Mouse (Mus musculus): ENCODE measurements around the gene Gm20388. TPM values are rescaled to one million over a fixed set of nuclear protein-coding genes. Genes with fewer than 3 reads are reported as not detected.

Gm20388 gene
- total and polyA plus RNA-seq, 2 experiments from 2014 or later: 51.3 TPM; not detected in 1

- Histone ChIP-seq H3K4me3 (ENCODE audit: low read depth, low read length) (no peak overlapping the region), H3K27ac (ENCODE audit: low read depth, low read length) (no peak overlapping the region), H3K9me3 (ENCODE audit: low read length) (no peaks in the 10 kb centered on the region), H3K4me2 (ENCODE audit: low read depth) (peak overlapping the region; percentile 81), H3K36me3 (ENCODE audit: insufficient read depth) (0 out of 2 replicates have a peak, but pooled peaks cover 3% of the 10 kb centered on the region), H3K27me3 (ENCODE audit: insufficient read depth, low read length) (no peaks in the 10 kb centered on the region), H3K4me1 (ENCODE audit: insufficient read depth) (peaks cover 40% of the 10 kb centered on the region), H3K9ac (no peak overlapping the region)
- 82% methylated on average over 12 of the region's 12 CpGs for WGBS
- ATAC-seq: no peak
- DNase-seq: no peak
- TF ChIP-seq CTCF (IDR thresholded peaks at IDR 0.05; ENCODE audit: low read depth): no peak
These were observed 1737.0 kb downstream of the Gm20388 start for GRCm38 (mm10) chr8:121647511-121648215.

- TF ChIP-seq CTCF (IDR thresholded peaks at IDR 0.05; ENCODE audit: low read depth): no peak
- ATAC-seq: no peak
- Histone ChIP-seq H3K4me1 (ENCODE audit: insufficient read depth) (peaks cover 36% of the 10 kb centered on the region), H3K4me3 (ENCODE audit: low read depth, low read length) (peak overlapping the region; percentile 19), H3K9ac (peak overlapping the region; percentile 28; the same call in 1 of the 2 replicates), H3K27ac (ENCODE audit: low read depth, low read length) (no peak overlapping the region), H3K9me3 (ENCODE audit: low read length) (no peaks in the 10 kb centered on the region), H3K36me3 (ENCODE audit: insufficient read depth) (0 out of 2 replicates have a peak, but pooled peaks cover 3% of the 10 kb centered on the region), H3K27me3 (ENCODE audit: insufficient read depth, low read length) (no peaks in the 10 kb centered on the region), H3K4me2 (ENCODE audit: low read depth) (peak overlapping the region; percentile 81)
- DNase-seq: no peak
- WGBS: 51% methylated on average over 16 of the region's 16 CpGs
These were observed 1737.8 kb downstream of the Gm20388 start for GRCm38 (mm10) chr8:121648451-121648850.

- DNase-seq (no peak), ATAC-seq (no peak)
- Histone ChIP-seq H3K36me3 (ENCODE audit: insufficient read depth) (0 out of 2 replicates have a peak, but pooled peaks cover 3% of the 10 kb centered on the region), H3K9ac (peak overlapping the region; percentile 86; the same call in 1 of the 2 replicates), H3K4me2 (ENCODE audit: low read depth) (peak overlapping the region; percentile 81), H3K27ac (ENCODE audit: low read depth, low read length) (no peak overlapping the region), H3K27me3 (ENCODE audit: insufficient read depth, low read length) (no peaks in the 10 kb centered on the region), H3K4me3 (ENCODE audit: low read depth, low read length) (peak overlapping the region; percentile 87), H3K9me3 (ENCODE audit: low read length) (no peaks in the 10 kb centered on the region), H3K4me1 (ENCODE audit: insufficient read depth) (peaks cover 39% of the 10 kb centered on the region)
- WGBS: 60% methylated on average over 5 of the region's 5 CpGs
- no peak for TF ChIP-seq CTCF (IDR thresholded peaks at IDR 0.05; ENCODE audit: low read depth)
These were observed 1738.8 kb downstream of the Gm20388 start for GRCm38 (mm10) chr8:121649423-121649822.

GRCm38 (mm10) chr8:121649904-121650303 lies 1739.3 kb downstream of the Gm20388 start:
- H3K36me3 ChIP-seq (ENCODE audit: insufficient read depth): 0 out of 2 replicates have a peak, but pooled peaks cover 3% of the 10 kb centered on the region
- H3K4me3 ChIP-seq (ENCODE audit: low read depth, low read length): peak overlapping the region; percentile 87
- H3K27me3 ChIP-seq (ENCODE audit: insufficient read depth, low read length): no peaks in the 10 kb centered on the region
- no peak for TF ChIP-seq CTCF (IDR thresholded peaks at IDR 0.05; ENCODE audit: low read depth)
- peak overlapping the region; percentile 86 for H3K9ac ChIP-seq
- H3K9me3 ChIP-seq (ENCODE audit: low read length): no peaks in the 10 kb centered on the region
- 26% methylated on average over 10 of the region's 10 CpGs for WGBS
- H3K4me2 ChIP-seq (ENCODE audit: low read depth): peak overlapping the region; percentile 81
- no peak for ATAC-seq
- DNase-seq: no peak
- H3K4me1 ChIP-seq (ENCODE audit: insufficient read depth): peaks cover 34% of the 10 kb centered on the region
- H3K27ac ChIP-seq (ENCODE audit: low read depth, low read length): no peak overlapping the region

- Histone ChIP-seq H3K4me3 (ENCODE audit: low read depth, low read length) (peak overlapping the region; percentile 87), H3K4me2 (ENCODE audit: low read depth) (peak overlapping the region; percentile 81), H3K27me3 (ENCODE audit: insufficient read depth, low read length) (no peaks in the 10 kb centered on the region), H3K36me3 (ENCODE audit: insufficient read depth) (0 out of 2 replicates have a peak, but pooled peaks cover 3% of the 10 kb centered on the region), H3K9me3 (ENCODE audit: low read length) (no peaks in the 10 kb centered on the region), H3K9ac (peak overlapping the region; percentile 86), H3K27ac (ENCODE audit: low read depth, low read length) (peak overlapping the region; percentile 100), H3K4me1 (ENCODE audit: insufficient read depth) (peaks cover 33% of the 10 kb centered on the region)
- no peak for TF ChIP-seq CTCF (IDR thresholded peaks at IDR 0.05; ENCODE audit: low read depth)
- DNase-seq (no peak), ATAC-seq (no peak)
- WGBS: 36% methylated on average over 20 of the region's 20 CpGs
These were observed 1740.0 kb downstream of the Gm20388 start for GRCm38 (mm10) chr8:121650389-121651307.

- H3K36me3 ChIP-seq (ENCODE audit: insufficient read depth): 0 out of 2 replicates have a peak, but pooled peaks cover 3% of the 10 kb centered on the region
- H3K27me3 ChIP-seq (ENCODE audit: insufficient read depth, low read length): no peaks in the 10 kb centered on the region
- no peak for DNase-seq
- no peaks in the 10 kb centered on the region for H3K9me3 ChIP-seq (ENCODE audit: low read length)
- H3K4me3 ChIP-seq (ENCODE audit: low read depth, low read length): peak overlapping the region; percentile 87
- H3K4me2 ChIP-seq (ENCODE audit: low read depth): peak overlapping the region; percentile 81
- WGBS: 5% methylated on average over 47 of the region's 47 CpGs
- peak overlapping the region; percentile 86 for H3K9ac ChIP-seq
- H3K27ac ChIP-seq (ENCODE audit: low read depth, low read length): peak overlapping the region; percentile 100
- TF ChIP-seq CTCF (IDR thresholded peaks at IDR 0.05; ENCODE audit: low read depth): no peak
- no peak for ATAC-seq
- H3K4me1 ChIP-seq (ENCODE audit: insufficient read depth): peaks cover 31% of the 10 kb centered on the region
These were observed 1740.8 kb downstream of the Gm20388 start for GRCm38 (mm10) chr8:121651308-121651873.

Measured in forebrain, postnatal 0 days (tissue).